Mouse (Mus musculus): ENCODE results near the gene Stx5a. TPM values are rescaled to one million over a fixed set of nuclear protein-coding genes. Genes with fewer than 3 reads are reported as not detected.

Stx5a gene
- polyA plus RNA-seq, 1 experiment from 2014 or later = 120 TPM

DNA sequence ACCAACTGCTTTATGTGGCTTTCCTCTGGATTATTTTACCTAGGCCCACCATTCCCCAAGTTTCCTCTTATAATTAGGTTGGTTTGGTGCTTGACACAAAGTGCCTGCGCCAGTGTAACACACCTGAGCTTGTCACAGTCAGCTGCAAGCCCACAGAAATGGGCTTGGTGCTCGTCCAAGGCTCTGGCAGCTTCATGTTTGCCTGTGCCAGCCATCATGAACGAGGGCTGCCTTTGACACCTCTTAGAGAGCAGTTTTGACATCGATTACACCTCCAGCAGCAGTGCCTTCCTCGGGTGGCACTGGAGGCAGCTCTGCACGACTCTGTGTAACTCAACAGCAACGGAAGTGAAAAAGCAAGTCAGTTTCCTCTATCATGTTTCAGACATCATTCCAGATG lies 49.0 kb downstream of the Stx5a start:
- Histone ChIP-seq H3K36me3 (peaks cover 37% of the 10 kb centered on the region), H3K4me1 (replicated peaks) (peaks cover 16% of the 10 kb centered on the region), H3K4me3 (no peak overlapping the region), H3K27ac (no peak overlapping the region), H3K9ac (no peak overlapping the region), H3K4me2 (no peak overlapping the region), H3K9me3 (no peaks in the 10 kb centered on the region), H3K27me3 (no peaks in the 10 kb centered on the region)
- no peak for ATAC-seq (ENCODE audit: low FRiP score)
- WGBS = 91% methylated on average over 7 of the region's 7 CpGs

DNA sequence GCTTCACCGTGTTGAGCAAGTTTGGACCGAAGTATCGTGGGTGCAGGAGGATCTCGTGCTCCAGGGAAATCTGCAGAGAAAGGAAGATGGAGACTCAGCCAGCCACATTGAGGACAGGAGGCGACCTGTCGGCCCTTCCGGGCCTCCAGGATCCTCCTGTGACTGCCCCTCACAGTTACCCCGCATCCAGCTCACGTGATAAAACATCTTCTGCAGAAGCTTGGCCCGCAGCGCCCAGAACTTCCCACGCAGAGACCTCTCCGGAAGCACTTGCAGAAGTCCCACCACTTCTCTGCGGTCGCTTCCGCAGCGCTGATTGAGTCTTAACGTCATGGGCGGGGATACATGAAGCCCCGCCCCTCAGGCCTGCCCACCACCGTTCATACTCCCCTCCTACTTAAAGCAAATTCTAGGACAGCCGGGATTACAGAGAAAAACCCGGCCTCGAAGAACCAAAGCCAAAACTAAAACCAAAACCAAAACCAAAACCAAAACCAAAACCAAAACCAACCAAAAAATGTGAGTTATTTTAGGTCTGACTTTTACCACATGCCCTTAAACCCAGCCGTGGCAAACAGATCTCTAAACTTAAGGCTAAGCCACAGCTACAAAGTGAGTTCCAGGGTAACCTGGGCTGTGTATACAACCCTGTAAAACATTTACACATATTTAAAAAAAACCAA lies 57.2 kb downstream of the Stx5a start, which contains the start of gene Polr2g:
Gene Polr2g, minus strand, starts transcription at position 314 of the 683 bp plus-strand sequence.
- no peaks in the 10 kb centered on the region for H3K27me3 ChIP-seq
- H3K4me3 ChIP-seq = peak within 1 kb of the TSS; percentile 80
- ATAC-seq (ENCODE audit: low FRiP score) = peak; percentile 70
- peak within 1 kb of the TSS; percentile 97 for H3K4me2 ChIP-seq
- 2% methylated on average over 25 of the region's 25 CpGs for WGBS
- H3K36me3 ChIP-seq = peaks cover 27% of the 10 kb centered on the region
- H3K4me1 ChIP-seq (replicated peaks) = peaks cover 25% of the 10 kb centered on the region
- H3K9me3 ChIP-seq = no peaks in the 10 kb centered on the region
- H3K27ac ChIP-seq = peak within 1 kb of the TSS; percentile 71
- H3K9ac ChIP-seq = peak within 1 kb of the TSS; percentile 86

DNA sequence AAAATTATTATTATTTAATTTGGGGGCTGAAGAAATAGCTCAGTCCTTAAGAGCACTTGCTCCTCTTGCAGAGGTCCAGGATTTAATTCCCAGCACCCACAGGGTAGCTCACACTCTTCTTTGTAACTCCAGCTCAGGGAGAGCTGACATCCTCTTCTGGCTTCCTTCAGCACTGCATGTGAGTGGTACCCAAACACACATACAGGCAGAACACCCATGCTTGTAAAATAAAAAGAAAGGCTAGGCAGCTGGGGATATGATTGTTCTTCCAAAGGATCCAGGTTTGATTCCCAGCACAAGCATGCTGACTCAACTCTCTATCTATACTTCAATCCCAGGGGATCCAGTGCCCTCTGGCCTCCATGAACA lies 57.7 kb downstream of the Stx5a start:
- no peak for ATAC-seq (ENCODE audit: low FRiP score)
- H3K9me3 ChIP-seq = no peaks in the 10 kb centered on the region
- H3K4me2 ChIP-seq = peak overlapping the region; percentile 97
- H3K4me1 ChIP-seq (replicated peaks) = peaks cover 30% of the 10 kb centered on the region
- H3K27me3 ChIP-seq = no peaks in the 10 kb centered on the region
- no peak overlapping the region for H3K27ac ChIP-seq
- no peak overlapping the region for H3K4me3 ChIP-seq
- peaks cover 22% of the 10 kb centered on the region for H3K36me3 ChIP-seq
- H3K9ac ChIP-seq = peak overlapping the region; percentile 16; the same call in 1 of the 2 replicates

DNA sequence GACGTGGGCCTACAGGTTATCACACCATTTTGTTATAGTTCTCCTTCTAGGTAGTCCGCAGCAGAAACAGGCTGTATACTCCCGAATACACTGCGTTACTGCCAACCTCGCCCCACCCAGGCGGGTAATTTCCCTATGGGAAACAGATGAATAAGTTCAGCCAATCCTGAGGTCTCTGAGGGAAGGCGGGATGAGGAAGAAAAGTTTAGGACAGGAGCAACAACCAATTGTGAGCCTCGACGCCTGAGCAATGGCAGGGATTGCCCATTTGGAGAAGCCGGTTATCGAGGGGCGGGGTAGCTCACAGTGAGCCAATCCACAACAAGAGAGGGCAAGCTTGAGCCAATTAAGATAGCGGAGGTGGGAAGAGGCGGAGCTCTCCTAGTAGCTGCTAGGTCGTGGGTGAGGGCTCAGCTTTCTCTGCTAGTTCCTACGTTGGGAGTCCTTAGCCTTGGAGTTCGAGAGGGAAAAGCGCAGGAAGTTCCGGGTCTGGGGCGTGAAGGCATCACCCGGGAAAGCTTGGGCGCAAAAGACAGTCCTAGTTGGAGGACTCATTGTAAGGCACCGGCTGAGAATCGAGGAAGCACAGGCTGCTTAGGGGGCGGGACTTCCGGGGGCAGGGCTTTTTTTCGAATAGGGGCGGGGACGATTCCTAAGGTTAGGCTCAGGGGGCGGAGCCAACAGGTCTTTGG lies 61.1 kb downstream of the Stx5a start, which contains the start of gene Zbtb3:
Gene Zbtb3, plus strand, starts transcription at position 426 of the 692 bp plus-strand sequence.
- Histone ChIP-seq H3K4me3 (peak within 1 kb of the TSS; percentile 60), H3K9ac (peak within 1 kb of the TSS; percentile 69), H3K4me2 (peak within 1 kb of the TSS; percentile 73), H3K9me3 (no peaks in the 10 kb centered on the region), H3K27ac (peak within 1 kb of the TSS; percentile 90), H3K4me1 (replicated peaks) (peaks cover 37% of the 10 kb centered on the region), H3K36me3 (peaks cover 28% of the 10 kb centered on the region), H3K27me3 (no peaks in the 10 kb centered on the region)
- ATAC-seq (ENCODE audit: low FRiP score) = peak; percentile 98
- WGBS = under 1% methylated on average over 30 of the region's 30 CpGs

DNA sequence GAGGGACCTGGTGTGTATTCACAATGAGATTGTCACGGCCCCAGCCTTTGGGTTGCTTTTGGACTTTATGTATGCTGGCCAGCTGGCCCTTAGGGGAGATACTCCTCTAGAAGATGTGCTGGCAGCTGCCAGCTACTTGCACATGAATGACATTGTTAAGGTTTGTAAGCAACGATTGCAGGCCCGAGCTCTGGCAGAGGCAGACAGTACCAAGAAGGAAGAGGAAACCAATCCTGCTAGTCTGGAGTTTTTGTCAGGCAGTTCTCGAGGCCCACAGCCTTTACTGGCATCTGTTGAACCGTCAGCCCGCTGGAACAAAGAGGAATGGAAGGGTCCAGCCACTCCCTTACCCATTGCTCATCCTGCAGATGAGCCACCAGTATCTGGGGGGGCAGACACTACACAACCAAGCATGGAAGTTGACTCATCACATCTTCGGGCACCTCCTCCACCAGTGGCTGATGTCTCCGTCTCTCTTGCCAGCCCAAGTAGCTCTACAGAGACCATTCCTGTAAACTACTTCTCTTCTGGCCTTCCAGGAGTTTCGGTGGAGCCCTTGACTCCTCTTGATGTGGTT lies 62.1 kb downstream of the Stx5a start:
- peak overlapping the region; percentile 90 for H3K27ac ChIP-seq
- peak overlapping the region; percentile 73 for H3K4me2 ChIP-seq
- H3K36me3 ChIP-seq = peaks cover 38% of the 10 kb centered on the region
- 91% methylated on average over 9 of the region's 9 CpGs for WGBS
- H3K4me3 ChIP-seq = peak overlapping the region; percentile 60
- peaks cover 30% of the 10 kb centered on the region for H3K4me1 ChIP-seq (replicated peaks)
- H3K9me3 ChIP-seq = no peaks in the 10 kb centered on the region
- H3K27me3 ChIP-seq = no peaks in the 10 kb centered on the region
- H3K9ac ChIP-seq = peak overlapping the region; percentile 46; the same call in 1 of the 2 replicates
- ATAC-seq (ENCODE audit: low FRiP score) = no peak

DNA sequence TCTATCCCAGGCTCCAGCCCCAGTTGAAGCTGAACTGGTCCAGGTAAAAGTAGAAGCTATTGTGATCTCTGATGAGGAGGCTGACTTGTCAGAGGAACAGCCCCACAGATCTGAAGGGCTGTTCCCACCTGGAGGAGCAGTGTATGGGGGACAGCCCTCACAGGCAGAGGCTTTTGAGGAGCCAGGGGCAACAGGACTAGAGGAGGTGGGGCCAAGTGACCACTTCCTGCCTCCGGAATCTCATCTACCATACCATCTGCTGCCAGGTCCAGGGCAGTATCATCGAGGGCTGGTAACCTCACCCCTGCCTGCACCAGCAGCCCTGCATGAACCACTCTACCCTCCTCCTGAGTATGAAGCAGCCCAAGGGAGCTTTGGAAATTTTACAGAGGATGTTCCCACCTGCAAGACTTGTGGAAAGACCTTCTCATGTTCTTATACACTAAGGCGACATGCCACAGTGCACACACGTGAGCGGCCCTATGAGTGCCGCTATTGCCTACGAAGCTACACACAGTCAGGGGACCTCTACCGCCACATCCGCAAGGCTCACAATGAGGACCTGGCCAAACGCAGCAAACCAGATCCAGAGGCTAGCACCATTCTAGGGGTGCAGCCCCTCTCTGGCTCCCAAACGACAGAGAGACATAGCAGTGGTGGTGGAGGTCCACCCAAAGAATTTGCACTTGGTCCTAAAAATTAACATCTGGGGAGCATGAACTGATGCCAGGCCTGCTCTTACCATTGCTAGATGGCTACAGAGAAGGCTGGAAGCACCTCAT lies 62.9 kb downstream of the Stx5a start:
- H3K27me3 ChIP-seq = no peaks in the 10 kb centered on the region
- H3K4me1 ChIP-seq (replicated peaks) = peaks cover 27% of the 10 kb centered on the region
- H3K36me3 ChIP-seq = peaks cover 43% of the 10 kb centered on the region
- H3K4me2 ChIP-seq = no peak overlapping the region
- H3K9ac ChIP-seq = no peak overlapping the region
- ATAC-seq (ENCODE audit: low FRiP score) = no peak
- 92% methylated on average over 11 of the region's 11 CpGs for WGBS
- H3K27ac ChIP-seq = no peak overlapping the region
- H3K4me3 ChIP-seq = no peak overlapping the region
- no peaks in the 10 kb centered on the region for H3K9me3 ChIP-seq

Small RNA genes within 50 kb of the gene (microRNA-seq; reads per million reads assigned to microRNA genes)
- gene Mir6992 = not detected

Other genes starting within 250 kb of the Stx5a start
- gene Slc22a8, start 150.2 kb upstream of the Stx5a start, polyA plus RNA-seq (2015; fragmentation: Nextera tagmentation; extraction: Ambion mirVana) = 4.4 and 4.8 TPM in 2 replicates
- 8.3 and 9.8 TPM in 2 replicates for gene Slc22a6, start 123.4 kb upstream of the Stx5a start, polyA plus RNA-seq (2015; fragmentation: Nextera tagmentation; extraction: Ambion mirVana)
- gene Chrm1, start 77.6 kb upstream of the Stx5a start, polyA plus RNA-seq (2015; fragmentation: Nextera tagmentation; extraction: Ambion mirVana) = 0.51 and 0.71 TPM in 2 replicates
- gene Slc3a2, start 18.0 kb upstream of the Stx5a start, polyA plus RNA-seq (2015; fragmentation: Nextera tagmentation; extraction: Ambion mirVana) = 153 and 163 TPM in 2 replicates
- gene Wdr74, start 5.6 kb upstream of the Stx5a start, polyA plus RNA-seq (2015; fragmentation: Nextera tagmentation; extraction: Ambion mirVana) = 82.6 and 89.9 TPM in 2 replicates
- gene 1700092M07Rik, start 695 bp upstream of the Stx5a start, polyA plus RNA-seq (2015; fragmentation: Nextera tagmentation; extraction: Ambion mirVana) = 1.9 and 3.0 TPM in 2 replicates
- 168 and 170 TPM in 2 replicates for gene Nxf1, start 15.7 kb downstream of the Stx5a start, polyA plus RNA-seq (2015; fragmentation: Nextera tagmentation; extraction: Ambion mirVana)
- 257 and 258 TPM in 2 replicates for gene Tmem223, start 29.6 kb downstream of the Stx5a start, polyA plus RNA-seq (2015; fragmentation: Nextera tagmentation; extraction: Ambion mirVana)
- 38.1 and 38.6 TPM in 2 replicates for gene Tmem179b, start 33.1 kb downstream of the Stx5a start, polyA plus RNA-seq (2015; fragmentation: Nextera tagmentation; extraction: Ambion mirVana)
- 27.1 and 30.1 TPM in 2 replicates for gene Taf6l, start 45.0 kb downstream of the Stx5a start, polyA plus RNA-seq (2015; fragmentation: Nextera tagmentation; extraction: Ambion mirVana)
- gene Polr2g, start 57.2 kb downstream of the Stx5a start, polyA plus RNA-seq (2015; fragmentation: Nextera tagmentation; extraction: Ambion mirVana) = 153 and 163 TPM in 2 replicates
- gene Zbtb3, start 61.1 kb downstream of the Stx5a start, polyA plus RNA-seq (2015; fragmentation: Nextera tagmentation; extraction: Ambion mirVana) = 8.0 and 8.4 TPM in 2 replicates
- 60.4 and 61.4 TPM in 2 replicates for gene Ttc9c, start 77.9 kb downstream of the Stx5a start, polyA plus RNA-seq (2015; fragmentation: Nextera tagmentation; extraction: Ambion mirVana)
- gene Hnrnpul2, start 78.6 kb downstream of the Stx5a start, polyA plus RNA-seq (2015; fragmentation: Nextera tagmentation; extraction: Ambion mirVana) = 5.8 and 6.3 TPM in 2 replicates
- not detected in 2 replicates for gene AC129217.1, start 88.4 kb downstream of the Stx5a start, polyA plus RNA-seq (2015; fragmentation: Nextera tagmentation; extraction: Ambion mirVana)
- gene Bscl2, start 96.1 kb downstream of the Stx5a start, polyA plus RNA-seq (2015; fragmentation: Nextera tagmentation; extraction: Ambion mirVana) = 82.9 and 84.0 TPM in 2 replicates
- gene Gng3, start 97.8 kb downstream of the Stx5a start, polyA plus RNA-seq (2015; fragmentation: Nextera tagmentation; extraction: Ambion mirVana) = 346 and 374 TPM in 2 replicates
- gene Lrrn4cl, start 109.4 kb downstream of the Stx5a start, polyA plus RNA-seq (2015; fragmentation: Nextera tagmentation; extraction: Ambion mirVana) = 1.0 and 1.3 TPM in 2 replicates
- gene Ubxn1, start 130.1 kb downstream of the Stx5a start, polyA plus RNA-seq (2015; fragmentation: Nextera tagmentation; extraction: Ambion mirVana) = 162 TPM in 2 replicates
- 71.0 and 72.3 TPM in 2 replicates for gene Uqcc3, start 139.5 kb downstream of the Stx5a start, polyA plus RNA-seq (2015; fragmentation: Nextera tagmentation; extraction: Ambion mirVana)
- gene Lbhd1, start 142.3 kb downstream of the Stx5a start, polyA plus RNA-seq (2015; fragmentation: Nextera tagmentation; extraction: Ambion mirVana) = 45.3 and 57.7 TPM in 2 replicates
- not detected in 2 replicates for gene Gm49403, start 142.5 kb downstream of the Stx5a start, polyA plus RNA-seq (2015; fragmentation: Nextera tagmentation; extraction: Ambion mirVana)
- 56.5 and 61.6 TPM in 2 replicates for gene 1810009A15Rik, start 147.4 kb downstream of the Stx5a start, polyA plus RNA-seq (2015; fragmentation: Nextera tagmentation; extraction: Ambion mirVana)
- gene Gm49416, start 147.5 kb downstream of the Stx5a start, polyA plus RNA-seq (2015; fragmentation: Nextera tagmentation; extraction: Ambion mirVana) = not detected in 2 replicates
- 34.3 and 34.6 TPM in 2 replicates for gene Ints5, start 151.6 kb downstream of the Stx5a start, polyA plus RNA-seq (2015; fragmentation: Nextera tagmentation; extraction: Ambion mirVana)
- gene Ganab, start 156.7 kb downstream of the Stx5a start, polyA plus RNA-seq (2015; fragmentation: Nextera tagmentation; extraction: Ambion mirVana) = 91.7 and 95.9 TPM in 2 replicates
- 89.7 and 91.8 TPM in 2 replicates for gene B3gat3, start 179.0 kb downstream of the Stx5a start, polyA plus RNA-seq (2015; fragmentation: Nextera tagmentation; extraction: Ambion mirVana)
- 1.6 and 1.8 TPM in 2 replicates for gene Rom1, start 187.9 kb downstream of the Stx5a start, polyA plus RNA-seq (2015; fragmentation: Nextera tagmentation; extraction: Ambion mirVana)
- gene Eml3, start 188.1 kb downstream of the Stx5a start, polyA plus RNA-seq (2015; fragmentation: Nextera tagmentation; extraction: Ambion mirVana) = 9.4 and 11.3 TPM in 2 replicates
- 133 and 137 TPM in 2 replicates for gene Mta2, start 200.5 kb downstream of the Stx5a start, polyA plus RNA-seq (2015; fragmentation: Nextera tagmentation; extraction: Ambion mirVana)
- gene Tut1, start 212.4 kb downstream of the Stx5a start, polyA plus RNA-seq (2015; fragmentation: Nextera tagmentation; extraction: Ambion mirVana) = 29.4 and 31.1 TPM in 2 replicates
- gene Eef1g, start 225.6 kb downstream of the Stx5a start, polyA plus RNA-seq (2015; fragmentation: Nextera tagmentation; extraction: Ambion mirVana) = 344 and 348 TPM in 2 replicates
- 5.7 and 6.4 TPM in 2 replicates for gene Ahnak, start 247.9 kb downstream of the Stx5a start, polyA plus RNA-seq (2015; fragmentation: Nextera tagmentation; extraction: Ambion mirVana)